Mouse (Mus musculus) testis, postnatal 14 days (tissue): ENCODE results near the gene Aldh5a1.

Source experiments
- DNase-seq: peaks from one replicate; pipeline ENCODE4 v3.0.0; 2021; ENCODE audit warnings: low spot score

The Aldh5a1 gene

DNA sequence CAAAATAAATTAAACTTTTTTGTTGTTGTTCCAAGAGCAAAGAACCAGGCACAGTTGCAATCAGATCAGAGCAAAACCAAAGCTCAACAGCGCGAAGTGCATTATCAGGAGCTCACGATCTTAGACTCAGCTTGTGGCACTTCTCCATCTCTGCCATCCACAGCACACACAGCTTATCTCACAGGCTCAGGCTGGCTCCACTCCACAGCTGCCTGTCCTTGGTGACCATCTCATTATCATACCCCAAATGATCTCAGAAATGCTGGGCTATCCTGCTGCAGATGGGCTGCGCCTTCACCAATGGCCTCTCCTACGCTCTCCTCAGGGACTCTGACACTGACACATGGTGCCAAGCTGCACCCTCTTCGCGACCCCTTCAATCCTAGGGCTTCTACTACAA is 4.3 kb downstream of the Aldh5a1 start:
- DNase-seq = no peak

DNA sequence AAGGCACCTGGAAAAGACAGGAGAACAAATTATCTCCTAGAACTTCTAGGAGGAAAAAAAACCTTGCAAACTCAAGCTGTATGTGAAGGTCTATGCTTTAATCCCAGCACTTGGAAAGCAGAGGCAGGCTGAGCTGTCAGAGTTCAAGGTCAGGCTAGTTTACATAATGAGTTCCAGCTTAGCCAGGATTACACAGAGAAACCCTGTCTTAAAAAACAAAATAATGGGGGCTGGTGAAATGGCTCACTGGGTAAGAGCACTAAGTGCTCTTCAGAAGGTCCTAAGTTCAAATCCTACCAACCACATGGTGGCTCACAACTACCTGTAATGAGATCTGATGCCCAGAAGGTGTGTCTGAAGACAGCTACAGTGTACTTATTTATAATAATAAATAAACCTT is 6.9 kb downstream of the Aldh5a1 start:
- DNase-seq = no peak

DNA sequence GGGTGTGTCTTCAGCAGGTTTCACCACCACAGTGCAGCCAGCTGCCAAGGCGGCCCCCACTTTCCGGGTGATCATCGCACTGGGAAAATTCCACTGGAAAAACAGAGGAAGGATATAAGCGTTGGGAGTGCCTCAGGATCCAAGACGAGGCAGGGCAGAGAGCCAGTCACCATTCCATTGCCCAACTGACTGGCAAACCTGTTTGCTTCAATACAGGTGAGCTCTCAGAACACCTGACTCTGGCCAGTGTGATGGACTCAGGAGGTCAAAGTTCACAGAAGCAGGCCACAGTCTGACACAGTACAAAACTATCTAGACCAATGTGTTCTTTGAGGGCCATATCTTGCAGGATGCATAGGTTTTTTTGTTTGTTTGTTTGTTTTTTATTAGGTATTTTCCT is 13.5 kb downstream of the Aldh5a1 start:
- no peak for DNase-seq

DNA sequence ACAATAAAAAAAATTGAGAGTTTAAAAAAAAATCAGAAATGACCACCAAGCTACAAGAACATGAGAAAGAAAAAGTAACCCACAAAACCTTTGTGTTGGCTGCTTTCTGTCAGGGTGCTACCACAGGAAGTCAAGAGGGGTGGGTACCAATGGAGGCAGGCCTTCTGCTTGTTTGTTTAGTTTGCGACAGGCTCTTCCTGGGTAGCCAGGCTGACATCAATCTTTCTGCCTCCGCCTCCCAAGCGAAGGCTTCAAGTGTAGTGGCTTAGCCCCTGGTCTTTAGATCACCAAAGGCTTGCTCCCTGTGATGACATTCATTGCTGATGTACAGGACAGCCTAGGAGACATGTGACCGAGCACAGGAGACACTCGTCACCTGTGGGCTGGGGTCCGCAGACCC is 16.2 kb downstream of the Aldh5a1 start:
- DNase-seq = no peak

DNA sequence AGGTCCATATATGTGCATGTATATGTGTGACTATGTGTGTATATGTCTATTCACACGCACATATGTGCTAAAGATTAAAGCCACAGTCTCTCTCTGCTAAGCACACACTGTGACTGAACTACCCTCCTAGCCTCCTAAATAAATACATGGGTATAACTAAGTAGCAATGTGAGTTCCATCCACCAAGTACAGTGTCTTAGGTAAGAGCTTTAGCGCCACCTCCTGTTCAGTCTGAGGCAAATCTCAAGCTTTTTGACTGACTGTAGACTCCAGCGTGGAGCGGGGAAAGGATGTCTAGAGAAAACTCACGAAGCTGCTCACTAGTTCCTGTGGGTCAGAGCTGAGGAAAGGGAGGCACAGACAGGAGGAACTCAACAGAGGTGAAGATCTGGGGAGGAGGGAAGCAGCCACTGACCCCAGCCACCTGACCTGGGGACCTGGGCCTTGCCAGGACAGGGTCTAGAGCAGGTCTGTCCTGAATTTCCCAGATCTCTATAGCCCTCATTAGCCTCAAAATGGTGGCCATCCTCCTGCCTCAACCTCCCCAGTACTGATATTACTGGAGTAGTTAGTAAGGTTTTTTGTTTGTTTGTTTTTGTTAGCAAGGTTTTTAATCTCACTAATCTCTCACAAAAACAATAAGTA is 17.0 kb downstream of the Aldh5a1 start:
- DNase-seq = peak; percentile 27

DNA sequence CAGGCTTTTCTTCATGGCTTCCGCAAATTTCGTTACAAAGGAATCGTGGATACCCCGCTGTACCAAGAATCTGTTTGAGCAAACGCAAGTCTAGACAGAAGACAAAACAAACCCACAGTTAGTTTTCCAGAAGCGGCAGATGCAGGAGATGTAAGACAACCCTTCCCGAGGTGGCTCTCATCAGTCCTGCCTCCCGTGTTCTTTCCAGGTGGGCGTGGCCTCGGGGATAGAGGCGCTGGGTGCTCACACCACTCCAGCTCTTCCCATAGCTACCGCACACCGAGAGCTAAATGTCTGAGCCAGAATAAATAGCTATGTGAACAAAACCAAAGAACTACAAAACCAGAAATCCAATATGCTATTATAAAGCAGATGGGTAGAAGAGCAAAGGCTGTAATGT is 21.6 kb downstream of the Aldh5a1 start:
- no peak for DNase-seq

DNA sequence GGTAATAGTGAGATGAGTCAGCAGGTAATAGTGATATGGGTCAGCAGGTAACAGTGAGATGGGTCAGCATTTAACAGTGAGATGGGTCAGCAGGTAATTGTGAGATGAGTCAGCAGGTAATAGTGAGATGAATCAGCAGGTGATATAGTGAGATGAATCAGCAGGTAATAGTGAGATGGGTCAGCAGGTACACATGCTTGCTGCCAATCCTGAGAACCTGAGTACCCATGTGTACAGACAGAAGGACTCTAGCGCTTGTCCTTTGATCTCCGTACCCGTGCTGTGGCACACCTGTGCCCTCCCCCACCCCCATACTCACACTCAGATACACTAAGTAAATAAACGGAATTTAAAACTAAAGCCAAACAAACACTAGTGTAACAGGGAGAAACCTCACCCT is 22.5 kb downstream of the Aldh5a1 start:
- no peak for DNase-seq

DNA sequence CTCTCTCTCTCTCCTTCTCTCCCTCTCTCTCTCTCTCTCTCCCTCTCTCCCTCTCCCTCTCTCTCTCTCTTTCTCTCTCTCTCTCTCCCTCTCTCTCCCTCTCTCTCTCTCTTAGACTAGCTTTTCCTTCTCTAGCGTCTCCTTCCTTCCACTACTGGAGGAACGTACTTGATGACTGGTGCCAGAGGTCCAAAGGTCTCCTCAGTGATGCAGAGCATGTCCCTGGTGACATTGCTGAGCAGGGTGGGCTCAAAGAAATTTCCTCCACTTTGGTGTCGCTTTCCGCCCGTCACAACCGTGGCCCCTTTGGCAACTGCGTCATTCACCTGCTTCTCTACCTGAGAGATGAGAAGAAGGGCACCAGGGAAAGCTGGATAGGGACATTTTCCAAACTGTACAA is 23.9 kb downstream of the Aldh5a1 start:
- DNase-seq = no peak

DNA sequence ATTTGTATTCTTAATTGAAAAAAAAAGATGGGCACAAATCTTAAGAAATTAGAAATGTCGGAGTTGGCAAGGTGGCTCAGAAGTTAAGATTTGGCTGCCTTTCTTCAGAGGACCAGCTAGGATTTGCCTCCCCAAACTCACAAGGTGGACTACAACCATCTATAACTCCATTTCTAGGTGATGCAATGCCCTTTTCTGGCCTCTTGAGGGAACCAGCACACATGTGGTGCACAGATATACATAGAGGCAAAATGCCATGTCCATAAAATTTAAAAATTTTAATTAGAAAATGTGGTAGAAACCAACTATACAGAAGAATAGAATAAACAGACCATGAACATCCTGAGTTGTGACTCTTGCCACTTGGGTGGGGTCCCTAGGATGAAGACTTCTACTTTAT is 28.3 kb downstream of the Aldh5a1 start:
- no peak for DNase-seq

DNA sequence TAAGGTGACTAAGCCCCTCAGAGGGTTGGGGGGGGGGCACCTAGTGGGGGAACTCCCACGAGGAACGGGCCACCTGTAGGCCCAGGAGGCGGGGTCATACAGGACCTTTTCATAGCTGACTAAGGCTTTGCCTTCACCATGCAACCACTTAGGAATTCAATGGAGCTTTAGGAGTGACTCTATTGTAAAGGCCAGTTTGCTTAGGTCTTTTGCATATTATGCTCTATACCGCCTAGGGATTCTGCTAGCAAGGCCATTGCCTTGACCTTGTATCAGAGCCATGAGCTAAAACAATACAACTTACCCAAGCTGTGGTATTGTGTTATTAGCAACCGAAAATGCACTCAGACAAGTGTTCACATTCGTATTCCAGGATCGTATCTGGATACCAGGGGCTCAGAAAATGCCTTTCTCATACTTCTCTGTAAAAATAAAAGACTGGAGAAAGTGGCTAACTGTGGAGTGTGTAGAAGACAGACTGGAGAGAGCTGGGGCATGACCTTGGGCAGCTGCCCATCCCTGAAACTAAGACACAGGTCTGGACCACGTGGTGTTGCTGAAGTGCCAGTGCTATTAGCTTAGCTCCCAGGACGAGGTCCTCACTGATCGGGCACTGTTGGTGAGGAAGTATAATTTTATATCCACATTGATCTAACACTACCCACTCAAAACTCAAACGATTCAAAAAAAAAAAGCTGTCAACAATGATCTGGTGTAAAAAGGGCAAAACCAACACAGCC is 30.5 kb downstream of the Aldh5a1 start:
- DNase-seq = no peak

DNA sequence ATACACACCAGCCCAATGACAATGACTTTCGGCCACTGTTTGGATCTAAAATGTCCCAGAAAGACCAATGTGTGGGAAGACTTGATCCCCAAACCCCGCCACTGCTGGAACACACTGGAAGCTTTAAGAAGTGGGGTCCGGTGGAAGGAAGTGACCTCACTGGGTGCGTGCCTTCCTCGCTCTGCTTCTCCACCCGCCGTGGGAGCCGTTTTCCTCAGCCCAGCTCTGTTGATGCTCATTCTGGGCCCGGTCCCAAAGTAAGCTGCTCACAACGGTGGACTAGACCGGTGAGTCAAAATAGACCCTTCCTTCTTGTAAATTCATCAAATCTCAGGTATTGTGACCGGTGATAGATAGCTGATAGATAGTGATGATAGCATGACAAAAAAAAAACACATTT is 32.0 kb downstream of the Aldh5a1 start:
- no peak for DNase-seq

DNA sequence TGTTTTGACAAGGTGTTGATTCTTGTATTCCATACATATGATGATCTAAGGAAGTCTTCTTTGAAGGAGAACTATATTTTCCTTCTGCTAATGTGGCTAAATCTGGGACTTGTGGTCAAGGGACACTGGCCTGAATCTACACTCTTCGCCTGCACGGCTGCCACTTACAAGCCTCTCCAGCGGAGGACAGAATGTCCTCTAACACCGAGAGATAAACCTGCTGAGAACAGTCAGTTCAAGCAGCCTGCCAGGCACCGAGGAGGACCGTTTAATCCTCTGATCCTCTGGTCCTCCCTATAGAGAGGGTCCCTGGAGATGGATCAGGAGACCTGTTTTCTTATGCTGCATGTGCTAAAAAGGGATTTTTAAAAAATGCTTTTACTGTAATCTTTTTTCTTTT is 34.0 kb downstream of the Aldh5a1 start:
- DNase-seq = no peak

DNA sequence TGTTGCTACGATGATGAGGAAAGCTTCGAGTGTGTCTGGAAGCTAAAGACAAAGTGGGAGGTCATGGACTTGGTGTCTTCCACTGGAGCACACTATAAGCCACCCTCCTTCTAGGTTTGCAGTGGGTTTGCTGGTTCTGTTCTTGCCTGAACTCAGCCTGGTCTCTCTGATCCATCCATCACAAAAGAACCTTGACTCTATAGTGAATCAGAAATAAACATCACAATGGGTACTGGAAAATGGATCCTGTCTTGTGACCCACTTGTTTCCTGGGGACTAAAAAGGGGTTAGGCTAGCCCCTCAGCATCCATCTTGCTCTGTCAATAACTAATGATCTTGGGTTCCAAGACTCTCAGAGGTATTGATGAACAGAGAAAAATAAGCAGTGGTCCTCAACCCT is 35.5 kb downstream of the Aldh5a1 start:
- DNase-seq = no peak

DNA sequence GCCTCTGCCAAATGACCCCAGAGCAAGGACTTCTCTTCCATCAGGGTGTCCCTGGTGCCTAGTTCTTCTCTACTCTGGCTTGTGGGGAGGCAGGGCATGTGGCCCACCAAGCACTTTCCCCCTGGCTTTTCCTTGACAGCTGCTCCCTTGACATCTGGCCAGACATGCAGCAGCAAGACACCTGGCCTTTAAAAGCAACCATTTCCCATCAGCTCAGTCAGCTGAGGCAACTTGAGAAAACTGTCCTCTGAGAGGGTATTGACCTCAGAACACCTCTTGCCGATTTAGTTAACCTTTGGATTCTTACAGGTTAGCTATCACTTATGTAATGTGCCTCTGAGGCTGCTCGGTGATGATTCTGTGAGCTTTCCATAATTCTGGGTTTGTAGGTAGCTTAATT is 43.6 kb downstream of the Aldh5a1 start:
- no peak for DNase-seq

DNA sequence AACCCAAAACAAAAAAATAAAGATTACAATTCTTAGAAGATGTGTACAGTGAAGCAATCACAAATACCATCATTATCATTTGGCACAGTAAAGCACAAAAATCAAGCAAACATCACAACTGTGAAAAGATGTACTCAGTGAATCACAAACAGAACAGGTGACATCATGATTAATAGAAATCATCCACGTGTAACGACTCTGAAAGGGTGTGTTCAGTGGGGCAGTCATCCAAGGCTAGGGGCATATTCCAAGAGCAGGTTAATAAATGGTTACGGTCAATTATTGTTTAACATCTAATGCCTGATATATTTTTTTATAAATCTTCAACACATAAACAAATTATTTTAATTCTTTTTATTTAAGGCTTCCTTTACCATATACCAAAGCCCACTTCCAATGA is 44.9 kb downstream of the Aldh5a1 start:
- no peak for DNase-seq

DNA sequence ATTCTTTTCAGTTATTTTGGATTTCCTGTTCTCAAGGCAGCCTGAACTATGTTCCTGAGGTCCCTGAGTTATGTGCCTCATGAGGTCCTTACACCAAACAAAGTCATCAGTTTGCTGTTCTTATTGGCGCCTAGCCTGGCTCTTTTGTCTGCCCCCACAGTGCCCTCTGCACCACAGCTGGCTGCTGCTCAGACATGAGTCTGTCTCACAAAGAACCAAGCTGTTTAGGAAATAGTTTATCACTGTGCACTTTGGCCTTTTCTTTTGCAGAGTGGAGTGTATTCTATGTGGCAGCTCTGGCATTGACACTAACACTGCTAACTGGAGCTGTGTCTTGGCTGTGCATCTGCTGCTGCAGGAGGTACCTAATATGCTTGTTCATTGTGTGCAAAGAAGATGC is 47.9 kb downstream of the Aldh5a1 start:
- DNase-seq = no peak

DNA sequence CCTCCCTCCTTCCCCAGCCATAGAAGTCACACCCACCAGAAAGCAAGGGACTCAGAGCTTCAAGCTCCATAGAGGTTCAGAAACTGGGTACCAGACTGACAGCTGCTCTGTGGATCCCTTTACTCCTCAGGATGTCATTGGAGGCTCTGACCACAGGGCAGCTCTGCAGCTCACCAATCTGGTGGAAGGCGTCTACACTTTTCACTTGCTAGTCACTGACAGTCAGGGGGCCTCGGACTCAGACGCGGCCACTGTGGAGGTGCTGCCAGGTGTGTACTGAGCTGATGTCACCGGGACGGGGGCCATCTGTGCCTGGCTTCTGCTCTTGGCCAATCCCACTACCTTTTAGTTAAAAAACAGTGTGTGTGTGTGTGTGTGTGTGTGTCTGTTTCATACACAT is 55.0 kb downstream of the Aldh5a1 start:
- DNase-seq = no peak

DNA sequence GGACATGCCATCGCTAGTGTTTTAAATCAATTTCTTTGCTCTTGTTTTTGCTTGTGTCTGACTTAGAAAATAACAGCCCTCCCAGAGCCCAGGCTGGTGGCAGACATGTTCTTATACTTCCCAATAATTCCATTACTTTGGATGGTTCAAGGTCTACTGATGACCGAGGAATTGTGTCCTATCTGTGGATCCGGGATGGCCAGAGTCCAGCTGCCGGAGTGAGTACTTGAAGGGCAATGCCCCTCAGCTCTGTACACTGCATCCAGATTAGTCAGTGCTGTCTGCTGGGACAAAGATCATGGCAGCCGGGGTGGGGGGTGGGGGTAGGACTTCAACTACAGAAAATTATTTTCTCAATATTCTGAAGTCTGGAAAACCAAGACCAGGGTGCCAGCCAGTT is 56.8 kb downstream of the Aldh5a1 start:
- no peak for DNase-seq

DNA sequence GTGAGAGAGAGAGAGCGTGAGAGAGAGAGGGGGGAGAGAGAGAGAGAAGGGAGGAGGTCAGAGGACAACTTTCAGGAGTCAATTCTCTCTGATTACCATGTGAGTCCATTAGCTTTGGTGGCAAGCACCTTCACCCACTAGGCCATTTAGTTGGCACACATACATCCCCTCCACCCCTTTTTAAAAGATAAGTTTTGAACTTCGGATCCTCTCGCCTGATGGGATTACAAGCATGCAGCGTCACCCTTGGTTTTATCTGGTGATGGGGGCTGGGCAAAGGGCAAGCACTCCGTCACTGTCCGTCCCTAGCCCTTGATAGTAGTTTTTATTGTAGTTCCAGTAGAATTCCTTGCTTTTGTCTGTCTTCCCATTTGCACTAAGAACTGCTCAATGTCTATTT is 57.3 kb downstream of the Aldh5a1 start:
- no peak for DNase-seq

DNA sequence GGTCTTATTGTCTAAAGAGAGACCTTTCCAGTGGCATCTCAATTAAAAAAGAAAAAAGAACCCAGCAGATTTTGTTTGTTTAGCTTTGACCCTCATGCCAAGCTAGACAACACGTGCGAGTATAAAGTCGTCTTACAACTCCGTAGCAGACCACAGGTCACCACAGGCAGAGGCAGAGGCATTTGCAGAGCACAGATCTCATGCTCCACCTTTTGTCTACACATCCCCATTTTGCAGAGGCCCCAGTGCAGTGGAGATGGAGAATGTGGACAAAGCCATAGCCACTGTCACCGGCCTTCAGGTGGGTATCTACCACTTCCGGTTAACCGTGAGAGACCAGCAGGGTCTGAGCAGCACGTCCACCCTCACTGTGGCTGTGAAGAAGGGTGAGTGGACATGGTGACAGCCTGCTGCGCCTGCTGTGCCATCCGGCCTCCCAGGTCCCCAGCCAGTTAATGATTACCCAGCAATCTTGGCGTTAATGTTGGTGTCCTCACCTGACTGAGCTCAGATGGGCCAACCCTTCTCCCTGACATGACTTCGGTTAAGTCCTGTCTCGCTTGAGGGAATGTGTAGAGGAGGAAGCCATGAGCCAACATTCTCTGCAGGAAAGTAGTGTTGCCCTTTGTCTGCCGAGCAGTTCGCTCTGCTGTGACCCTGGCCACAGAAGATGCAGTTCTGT is 58.0 kb downstream of the Aldh5a1 start:
- DNase-seq = peak; percentile 12

DNA sequence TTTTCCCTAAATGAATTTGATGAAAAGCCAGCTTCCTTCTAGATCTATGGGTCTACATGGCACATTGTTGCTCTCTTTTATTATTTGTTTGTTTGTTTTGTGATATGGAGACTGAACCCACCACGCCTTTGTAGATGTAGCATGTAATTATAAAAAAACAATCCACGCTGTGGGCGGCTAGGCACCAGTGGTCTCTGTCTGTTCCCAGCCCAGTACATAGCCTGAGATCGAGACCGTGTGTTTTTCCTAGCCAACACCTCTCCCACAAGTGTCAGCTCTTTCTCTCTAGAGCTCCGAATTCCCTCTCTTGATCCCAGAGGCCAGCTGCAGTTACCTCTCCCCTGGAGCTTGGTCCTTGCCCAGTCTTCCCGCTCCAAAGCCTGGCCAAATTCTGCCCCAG is 69.2 kb downstream of the Aldh5a1 start:
- no peak for DNase-seq

DNA sequence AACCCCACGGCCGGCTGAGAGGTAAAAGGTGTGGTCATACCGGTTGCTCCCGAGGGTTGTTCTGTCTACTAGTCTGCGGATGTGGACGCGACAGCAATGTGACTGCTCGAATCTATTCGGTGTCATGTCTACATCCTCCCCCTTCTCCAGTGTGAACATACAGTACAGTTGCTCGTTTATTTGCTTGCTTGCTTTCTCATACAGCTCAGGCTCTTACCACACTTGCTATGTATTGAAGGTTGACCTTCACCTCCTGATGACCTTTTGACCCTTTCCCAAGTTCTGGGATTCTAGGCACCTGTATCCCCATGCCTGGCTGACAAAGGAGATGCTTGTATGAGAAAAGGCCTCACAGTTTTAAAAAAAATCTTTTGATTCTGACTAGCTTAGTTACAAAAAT is 69.7 kb downstream of the Aldh5a1 start:
- DNase-seq = no peak
